Mouse (Mus musculus) left cerebral cortex, postnatal 36 days (tissue): Measurements from ENCODE around the gene Cpsf2. TPM values are rescaled to one million over a fixed set of nuclear protein-coding genes. Genes with fewer than 3 reads are reported as not detected.

Experiments used
- DNase-seq, 2 experiments: peaks; one replicate each; pipeline ENCODE4 v3.0.0; 2021 to 2022; ENCODE audit warnings: low spot score in 2 of 2, mixed read lengths in 1 of 2
- intact Hi-C: fragments of 180-260 bp; cut with DNase I; formaldehyde crosslinking; loops from one replicate; pipeline ENCODE4 v1.15.1; 2025
- total RNA-seq, 2 experiments: library from RNA; stranded (reverse); gene quantifications; 2 replicates each; pipeline ENCODE4 v1.2.3; 2021

Gene Cpsf2
- total RNA-seq, 2 experiments from 2014 or later = 26.9 to 28.2 TPM

DNA sequence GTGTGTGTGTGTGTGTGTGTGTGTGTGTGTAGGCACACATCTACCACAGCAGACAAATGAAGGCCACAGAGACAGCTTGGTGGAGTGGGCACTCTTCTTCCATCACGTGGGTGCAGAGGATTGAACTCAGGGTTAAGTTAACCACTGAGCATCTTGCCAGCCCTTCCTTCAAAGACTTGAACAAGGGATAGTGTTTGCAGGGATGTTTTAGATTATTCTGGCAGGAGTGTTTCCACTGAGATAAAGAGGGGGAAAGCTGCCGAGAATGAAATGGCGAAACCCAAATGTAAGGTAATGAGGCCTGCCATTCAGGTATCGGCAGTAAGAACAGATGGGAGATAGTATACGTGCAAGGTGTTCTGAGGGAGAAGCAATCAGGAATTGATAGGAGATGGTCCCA lies 2.4 kb downstream of the Cpsf2 start:
- no peak for DNase-seq
- intact Hi-C loops = loop anchor here (5.0 kb wide), 1 partner anchor 489 kb away; the partner anchor contains the start of gene Golga5

GRCm38 (mm10) chr12:101978588-101978987 lies 2.8 kb downstream of the Cpsf2 start:
- no peak for DNase-seq
- intact Hi-C loops = loop anchor here (5.0 kb wide), 1 partner anchor 489 kb away; the partner anchor contains the start of gene Golga5

DNA sequence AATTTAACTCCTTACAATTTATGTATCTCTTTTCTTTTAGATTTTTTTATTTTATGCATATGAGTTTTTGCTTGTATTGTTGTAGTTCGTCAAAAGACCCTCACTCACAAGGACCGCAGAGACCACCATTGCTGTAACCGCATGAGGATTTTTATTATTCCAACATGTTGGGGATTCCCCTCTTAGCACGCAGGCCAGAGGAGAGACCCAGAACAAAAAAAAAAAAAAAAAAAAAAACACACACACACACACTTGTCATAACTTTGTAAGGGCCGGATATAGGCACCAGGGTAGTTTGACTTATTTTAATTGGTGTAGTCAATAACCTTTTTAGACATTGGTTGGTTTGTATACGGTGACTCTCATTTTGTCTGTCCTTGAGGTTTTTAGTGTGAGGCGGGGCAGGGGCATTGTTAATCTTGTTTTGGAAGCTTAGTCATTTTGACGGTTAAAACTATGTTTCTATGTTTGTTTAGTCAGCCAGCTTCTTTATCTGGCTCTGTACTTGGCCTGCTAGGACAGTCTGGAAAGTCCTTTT lies 3.5 kb downstream of the Cpsf2 start:
- no peak for DNase-seq
- intact Hi-C loops = loop anchor here (5.0 kb wide), 1 partner anchor 488 kb away; the partner anchor contains the start of gene Golga5

DNA sequence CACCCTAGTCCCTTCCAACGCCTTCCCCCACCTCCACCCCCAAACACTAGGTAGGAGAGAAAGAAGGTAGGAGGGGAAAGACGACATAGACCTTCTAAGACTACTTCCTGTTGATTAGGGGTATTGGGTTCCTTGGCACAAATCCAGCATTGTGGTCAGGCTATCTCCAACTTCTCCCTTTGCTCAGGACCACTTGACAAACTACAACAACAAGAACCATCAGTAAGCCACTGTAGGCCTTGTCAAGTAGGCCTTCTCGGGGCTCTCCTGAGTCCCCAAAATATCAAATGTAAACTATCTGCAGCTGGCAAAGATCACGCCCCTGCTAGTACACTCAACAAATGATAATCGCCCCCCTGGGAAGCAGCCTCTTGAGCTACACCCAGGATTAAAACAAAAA lies 4.5 kb downstream of the Cpsf2 start:
- DNase-seq = no peak
- intact Hi-C loops = no loop called here

GRCm38 (mm10) chr12:101981559-101981958 lies 5.8 kb downstream of the Cpsf2 start:
- intact Hi-C loops = no loop called here

DNA sequence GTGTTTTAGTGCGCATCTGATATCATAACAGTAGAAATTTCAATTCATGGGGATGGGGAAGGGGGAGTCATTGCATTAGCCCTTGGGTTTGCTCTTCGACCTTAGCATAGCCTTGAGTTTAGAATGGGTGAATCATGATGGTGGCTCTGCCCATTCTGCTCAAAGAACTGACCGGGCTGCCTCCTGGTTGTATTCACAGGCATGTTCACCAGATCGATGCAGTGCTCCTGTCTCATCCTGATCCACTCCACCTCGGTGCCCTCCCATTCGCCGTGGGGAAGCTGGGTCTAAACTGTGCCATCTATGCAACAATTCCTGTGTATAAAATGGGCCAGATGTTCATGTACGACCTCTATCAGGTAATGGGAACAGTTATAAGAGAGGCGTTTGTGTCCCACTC lies 7.2 kb downstream of the Cpsf2 start:
- intact Hi-C loops = no loop called here
- no peak for DNase-seq

More at GRCm38 (mm10) chr12:101981559-101981958, 5.8 kb downstream of the Cpsf2 start:
- no peak for DNase-seq

DNA sequence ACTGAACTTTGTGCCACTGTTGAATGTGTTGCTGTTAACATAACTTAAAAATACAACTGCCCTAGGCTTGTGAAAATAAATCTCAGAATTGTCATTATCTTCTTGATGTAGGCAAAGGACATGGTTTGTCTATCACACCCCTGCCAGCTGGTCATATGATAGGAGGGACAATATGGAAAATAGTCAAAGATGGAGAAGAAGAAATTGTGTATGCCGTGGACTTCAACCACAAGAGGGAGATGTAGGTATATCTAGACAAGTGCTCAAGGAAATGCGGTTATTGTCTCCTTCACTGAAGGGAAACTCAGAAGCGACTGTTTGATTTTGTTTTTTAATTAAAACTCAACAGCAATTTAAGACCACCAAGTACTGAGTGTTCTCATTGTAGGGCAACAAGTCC lies 9.3 kb downstream of the Cpsf2 start:
- no peak for DNase-seq
- intact Hi-C loops = loop anchor here (5.0 kb wide), 2 partner anchors 142 to 402 kb away; partner anchors contain the start of gene Slc24a4

DNA sequence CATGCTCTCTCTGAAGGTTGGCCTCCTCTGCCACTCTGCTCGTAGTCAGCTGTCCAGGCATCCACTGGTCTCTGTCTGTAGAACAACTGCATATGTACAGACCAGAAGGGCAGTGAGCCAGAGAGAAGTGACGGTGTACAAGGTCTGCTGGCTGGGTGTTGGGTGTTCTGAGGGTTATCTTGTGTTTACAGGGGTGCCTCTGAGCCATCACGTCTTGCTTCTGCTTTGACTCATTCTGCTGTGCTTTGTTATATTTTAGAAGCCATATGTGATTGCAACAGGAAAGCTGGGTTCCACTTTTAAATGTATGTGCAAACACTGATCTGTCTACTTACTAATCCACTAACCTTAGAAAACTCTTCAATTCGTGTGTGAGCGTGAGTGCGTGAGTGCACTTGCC lies 11.9 kb downstream of the Cpsf2 start:
- intact Hi-C loops = loop anchor here (5.0 kb wide), 2 partner anchors 140 to 400 kb away; partner anchors contain the start of gene Slc24a4
- no peak for DNase-seq

- intact Hi-C loops = no loop called here
- DNase-seq = no peak
Observed at GRCm38 (mm10) chr12:101994576-101995467, 19.0 kb downstream of the Cpsf2 start.

DNA sequence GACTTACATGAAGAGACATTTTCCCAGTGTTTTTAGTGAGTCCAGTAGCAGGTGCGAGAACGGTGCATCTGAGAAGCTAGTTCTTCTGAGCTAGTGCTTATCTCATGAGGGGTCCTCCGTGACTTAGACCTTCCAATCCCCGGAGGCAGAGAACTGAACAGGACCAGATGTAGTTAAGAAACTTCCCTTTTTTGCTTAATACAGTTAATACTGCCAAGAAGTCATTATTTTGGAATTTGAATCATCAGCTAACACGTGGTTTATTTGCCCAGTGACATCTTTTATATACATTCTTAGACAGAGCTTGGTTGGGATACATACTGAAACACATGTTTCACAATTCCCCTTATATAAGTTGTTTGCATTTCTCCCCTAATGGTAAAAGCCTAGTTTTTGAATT lies 23.1 kb downstream of the Cpsf2 start:
- DNase-seq = no peak
- intact Hi-C loops = no loop called here

DNA sequence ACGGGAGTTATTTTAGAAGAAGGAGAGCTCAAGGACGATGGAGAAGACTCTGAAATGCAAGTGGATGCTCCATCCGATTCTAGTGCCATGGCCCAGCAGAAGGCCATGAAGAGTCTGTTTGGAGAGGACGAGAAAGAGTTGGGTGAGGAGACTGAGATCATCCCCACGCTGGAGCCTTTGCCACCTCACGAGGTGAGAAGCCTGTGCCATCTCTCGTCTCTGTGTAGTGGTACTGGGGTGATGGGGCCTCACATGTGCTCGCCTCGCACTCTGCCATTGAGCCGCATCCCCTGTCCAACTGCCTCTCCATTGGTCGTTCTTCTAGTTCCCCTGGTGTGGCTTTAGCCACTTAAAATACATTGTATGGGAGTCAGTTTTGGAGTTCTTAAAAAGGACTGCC lies 25.0 kb downstream of the Cpsf2 start:
- intact Hi-C loops = loop anchor here (5.0 kb wide), 2 partner anchors 127 to 387 kb away; partner anchors contain the start of gene Slc24a4

DNA sequence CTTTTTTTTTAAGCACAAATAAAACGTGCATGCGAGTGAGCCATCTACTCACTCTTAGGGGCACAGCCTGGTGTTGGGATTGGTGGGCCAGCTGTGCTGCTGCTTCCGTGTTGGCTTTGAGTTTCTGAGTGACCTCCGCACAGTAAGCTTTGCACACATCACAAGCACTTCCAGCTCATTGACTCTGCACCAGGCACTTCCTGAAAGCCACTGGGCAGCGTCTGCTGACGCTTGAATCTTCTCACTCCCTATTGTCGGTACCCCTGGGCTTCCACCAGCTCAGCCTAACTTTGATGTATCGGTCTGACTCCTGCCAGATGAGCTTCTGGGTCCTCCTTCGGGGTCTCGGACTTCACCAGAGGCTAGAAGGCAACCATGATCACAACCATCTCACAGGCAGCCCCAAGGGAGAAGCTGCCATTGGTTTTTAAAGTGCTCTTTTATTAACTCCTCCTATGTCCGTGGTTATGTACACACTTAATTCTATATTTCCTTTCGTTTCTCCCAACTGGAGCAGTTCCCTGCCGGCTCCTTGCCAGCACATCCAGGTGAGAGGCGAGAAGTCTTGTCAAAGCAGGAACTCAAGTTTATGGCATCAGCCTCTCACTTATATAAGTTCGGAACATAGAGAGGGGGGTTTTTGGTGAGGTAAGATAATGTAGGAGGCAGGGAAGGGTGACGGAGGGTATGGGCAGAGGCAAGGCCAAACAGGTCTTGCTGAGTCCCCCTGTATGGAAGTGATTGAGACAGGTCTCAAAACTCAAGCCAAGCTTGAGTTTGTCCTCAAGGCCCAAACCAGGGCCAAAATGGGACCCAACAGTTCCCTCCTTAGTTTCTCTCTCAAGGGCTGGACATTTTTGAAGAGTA lies 32.6 kb downstream of the Cpsf2 start:
- intact Hi-C loops = no loop called here
- no peak for DNase-seq

More for the DNA sequence above, 25.0 kb downstream of the Cpsf2 start:
- DNase-seq = no peak

GRCm38 (mm10) chr12:102009551-102009950 lies 33.8 kb downstream of the Cpsf2 start:
- intact Hi-C loops = no loop called here
- DNase-seq = no peak

GRCm38 (mm10) chr12:102014411-102014810 lies 38.6 kb downstream of the Cpsf2 start:
- intact Hi-C loops = no loop called here
- DNase-seq = no peak

DNA sequence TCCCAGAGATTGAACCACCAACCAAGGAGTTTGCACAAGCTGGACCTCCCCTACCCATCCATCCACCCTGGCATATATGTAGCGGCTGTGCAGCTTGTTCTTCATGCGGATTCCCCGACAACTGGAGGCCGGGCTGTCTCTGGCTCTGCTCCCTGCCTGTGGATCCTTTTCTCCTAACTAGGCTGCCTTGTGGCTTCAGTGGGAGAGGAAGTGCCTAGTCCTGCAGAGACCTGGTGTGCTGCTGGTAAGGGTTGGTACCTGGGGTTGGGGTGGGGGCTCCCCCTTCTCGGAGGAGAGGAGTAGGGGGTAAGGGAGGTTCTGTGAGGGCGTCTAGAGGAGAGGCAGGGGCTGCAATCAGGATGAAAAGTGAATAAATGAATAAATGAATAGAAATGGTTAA lies 39.3 kb downstream of the Cpsf2 start:
- no peak for DNase-seq
- intact Hi-C loops = no loop called here

DNA sequence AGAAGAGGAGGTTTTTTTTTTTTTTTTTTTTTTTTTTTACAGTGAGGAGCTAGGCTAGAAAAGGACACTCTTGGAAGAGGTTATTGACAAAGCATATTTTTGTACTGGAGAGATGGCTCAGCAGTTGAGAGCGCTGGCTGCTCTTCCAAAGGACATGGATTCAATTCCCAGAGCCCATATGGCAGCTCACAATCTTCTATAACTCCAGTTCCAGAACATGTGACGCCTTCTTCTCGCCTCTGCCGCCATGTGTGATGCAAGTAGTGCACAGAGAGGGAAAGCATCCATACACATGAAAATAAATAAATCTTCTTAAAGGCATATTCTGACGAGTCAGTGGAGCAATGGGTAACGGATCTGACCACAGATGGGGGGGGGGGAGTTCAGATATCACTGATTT lies 46.1 kb downstream of the Cpsf2 start:
- DNase-seq = peak in 1 of 2 experiments; percentile 18

DNA sequence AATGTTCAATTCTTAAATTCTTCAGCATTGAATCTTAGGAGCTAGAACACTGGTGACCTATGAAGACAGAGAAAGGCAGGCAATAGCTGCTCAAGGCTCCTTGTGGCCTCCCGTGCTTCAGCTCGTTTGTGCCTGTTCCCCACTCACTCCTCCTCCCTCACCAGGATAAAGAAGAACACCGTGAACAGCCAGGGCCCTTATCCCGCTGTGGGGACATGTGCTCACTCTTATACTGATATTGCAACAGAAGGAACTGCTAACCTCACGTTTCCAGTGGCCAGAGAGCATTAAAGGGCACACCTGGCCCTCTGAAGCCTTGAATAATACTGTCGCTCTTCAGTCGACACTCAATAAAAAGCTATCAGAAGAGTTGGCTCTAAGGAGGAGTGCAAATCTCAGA lies 53.4 kb downstream of the Cpsf2 start:
- no peak for DNase-seq
- intact Hi-C loops = no loop called here

More for the DNA sequence above, 46.1 kb downstream of the Cpsf2 start:
- intact Hi-C loops = no loop called here

- no peak for DNase-seq
- intact Hi-C loops = no loop called here
Observed at GRCm38 (mm10) chr12:102029892-102030446, 54.2 kb downstream of the Cpsf2 start.

- intact Hi-C loops = no loop called here
Observed at GRCm38 (mm10) chr12:102034934-102035333, 59.1 kb downstream of the Cpsf2 start.

More at GRCm38 (mm10) chr12:102034934-102035333, 59.1 kb downstream of the Cpsf2 start:
- no peak for DNase-seq
